Mouse (Mus musculus): ENCODE measurements around the gene Nrp2.

The Nrp2 gene

DNA sequence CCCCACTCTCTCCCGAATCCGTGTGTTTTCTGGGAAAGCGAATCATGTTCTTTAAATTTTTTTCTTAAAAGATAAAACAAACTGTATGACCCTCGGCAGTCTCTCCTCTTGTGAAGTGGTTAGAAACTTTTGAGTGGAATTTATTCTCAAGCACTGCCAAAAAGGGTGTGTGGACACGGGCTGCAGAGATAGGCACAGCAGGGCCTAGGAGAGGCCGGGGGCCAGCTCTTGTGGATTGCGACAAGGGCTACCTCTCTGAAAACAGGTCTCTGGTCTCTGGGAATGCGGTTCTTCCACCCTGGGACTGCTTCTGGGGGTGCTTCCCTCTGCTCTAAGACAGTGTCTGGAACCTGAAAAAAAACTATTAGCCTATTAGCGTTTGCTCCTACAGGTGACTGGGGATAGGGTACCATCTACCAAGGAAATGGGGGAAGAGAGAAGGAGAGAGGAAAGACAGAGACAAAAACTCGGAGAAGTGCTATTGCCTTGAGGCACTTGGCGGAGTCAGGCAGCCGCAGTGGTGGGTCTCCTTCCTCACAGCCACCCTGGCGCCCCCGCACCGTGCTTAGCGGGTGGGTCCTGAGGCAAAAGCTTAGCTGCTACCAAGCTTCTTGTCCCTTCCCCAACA lies 1.9 kb downstream of the Nrp2 start:
- no peak for DNase-seq

DNA sequence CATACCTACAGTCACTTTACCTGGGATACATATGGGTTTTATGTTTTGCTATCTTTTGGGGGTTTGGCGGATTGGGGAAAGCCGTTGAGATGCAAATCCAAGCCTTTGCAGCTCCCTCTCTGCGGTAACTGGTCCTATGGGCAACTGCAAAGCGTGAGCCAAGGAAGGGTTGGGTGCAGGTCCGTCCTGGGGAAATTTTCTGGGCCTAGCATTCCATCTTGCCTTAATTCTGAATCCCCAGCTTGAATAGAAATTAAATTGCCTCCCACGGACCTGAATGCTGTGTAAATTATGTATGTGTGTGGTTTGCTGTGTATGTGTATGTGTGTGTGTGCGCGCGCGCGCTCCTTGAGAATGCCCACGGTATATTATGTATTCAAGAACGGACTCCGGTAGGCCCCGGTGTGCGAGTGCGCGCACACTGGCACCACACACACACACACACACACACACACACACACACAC lies 2.5 kb downstream of the Nrp2 start:
- no peak for DNase-seq

DNA sequence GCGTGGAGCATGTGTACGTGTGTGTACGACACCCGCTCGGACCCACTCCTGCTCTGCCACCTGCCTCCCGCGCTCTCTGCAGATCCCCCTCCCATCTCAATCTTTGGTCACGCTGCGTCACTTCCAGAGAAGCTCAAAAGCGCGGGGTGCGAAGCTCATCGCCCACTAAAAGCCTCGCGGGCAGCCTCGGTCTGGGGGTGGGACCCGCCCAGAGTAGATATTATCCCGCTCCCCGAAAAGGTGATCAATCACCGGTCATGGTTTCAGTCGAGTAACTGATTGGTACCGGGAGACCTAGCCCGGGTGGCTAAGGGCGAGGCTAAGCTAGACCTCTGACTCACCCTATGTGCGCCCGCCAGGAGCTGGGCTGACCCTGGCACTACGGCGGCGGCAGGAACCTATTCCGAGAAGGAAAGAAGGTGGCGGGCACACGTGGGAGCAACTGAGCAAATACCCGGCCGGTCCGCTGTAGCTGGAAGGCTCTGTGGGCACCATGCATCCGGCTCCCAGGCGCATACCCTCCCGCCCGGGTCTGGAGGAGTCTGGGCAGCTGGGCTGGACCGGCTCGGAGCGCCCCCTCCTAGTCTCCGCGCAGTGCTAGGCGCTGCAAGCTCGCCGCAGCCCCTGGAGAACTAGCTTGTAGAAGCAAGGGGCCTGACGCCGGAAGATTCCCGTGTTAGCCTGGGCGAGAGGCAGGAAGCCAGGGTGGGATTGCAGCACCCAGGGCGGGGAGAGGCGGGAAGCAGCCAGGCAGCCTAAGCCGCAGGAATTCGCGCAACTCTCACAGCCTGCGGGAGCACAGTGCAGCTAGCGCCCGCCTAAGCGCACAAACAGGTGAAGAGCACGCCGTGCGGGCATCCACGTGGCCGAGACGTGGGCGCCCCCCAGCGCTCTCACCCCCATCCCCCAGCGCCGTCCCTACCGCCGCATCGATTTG lies 3.3 kb downstream of the Nrp2 start:
- DNase-seq: no peak

DNA sequence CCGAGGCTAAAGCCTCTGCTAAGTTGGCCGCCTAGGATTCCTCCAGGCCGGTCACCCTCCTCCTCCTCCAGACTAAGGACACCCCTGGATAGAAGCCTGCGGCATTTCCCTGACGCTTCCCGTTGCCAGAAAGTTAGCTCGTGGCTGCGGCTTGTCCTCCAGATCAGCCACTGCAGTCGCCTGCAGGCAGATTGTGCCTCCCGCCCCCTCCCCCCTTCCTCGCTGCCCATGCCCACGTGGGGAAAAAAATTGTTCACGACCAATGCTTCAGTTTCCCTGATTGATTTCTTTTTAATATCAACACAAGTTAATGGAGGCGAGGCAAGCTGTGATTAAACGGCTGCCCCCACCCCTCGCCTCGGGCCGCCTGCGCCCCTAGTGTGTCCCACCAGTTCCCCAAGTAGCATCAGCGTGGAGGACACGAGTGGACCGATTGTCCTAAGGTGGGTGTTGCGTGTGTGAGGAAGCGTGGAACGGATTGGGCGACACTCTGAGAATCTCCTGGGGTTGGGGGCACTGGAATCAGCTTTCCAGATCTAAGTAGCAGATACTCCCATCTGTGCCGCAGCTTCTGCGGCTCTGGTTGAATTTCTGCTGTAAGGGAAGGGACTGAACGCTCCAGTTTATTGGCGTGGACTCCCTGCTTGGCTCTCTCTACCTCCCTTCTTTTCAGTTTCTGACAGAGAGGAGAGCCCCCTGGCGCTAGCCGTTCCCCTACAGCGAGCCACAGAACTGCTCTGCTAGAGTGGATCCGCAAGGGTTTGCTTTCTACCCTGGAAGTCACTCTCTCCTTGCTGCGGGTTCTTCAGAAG lies 4.2 kb downstream of the Nrp2 start:
- DNase-seq: no peak

DNA sequence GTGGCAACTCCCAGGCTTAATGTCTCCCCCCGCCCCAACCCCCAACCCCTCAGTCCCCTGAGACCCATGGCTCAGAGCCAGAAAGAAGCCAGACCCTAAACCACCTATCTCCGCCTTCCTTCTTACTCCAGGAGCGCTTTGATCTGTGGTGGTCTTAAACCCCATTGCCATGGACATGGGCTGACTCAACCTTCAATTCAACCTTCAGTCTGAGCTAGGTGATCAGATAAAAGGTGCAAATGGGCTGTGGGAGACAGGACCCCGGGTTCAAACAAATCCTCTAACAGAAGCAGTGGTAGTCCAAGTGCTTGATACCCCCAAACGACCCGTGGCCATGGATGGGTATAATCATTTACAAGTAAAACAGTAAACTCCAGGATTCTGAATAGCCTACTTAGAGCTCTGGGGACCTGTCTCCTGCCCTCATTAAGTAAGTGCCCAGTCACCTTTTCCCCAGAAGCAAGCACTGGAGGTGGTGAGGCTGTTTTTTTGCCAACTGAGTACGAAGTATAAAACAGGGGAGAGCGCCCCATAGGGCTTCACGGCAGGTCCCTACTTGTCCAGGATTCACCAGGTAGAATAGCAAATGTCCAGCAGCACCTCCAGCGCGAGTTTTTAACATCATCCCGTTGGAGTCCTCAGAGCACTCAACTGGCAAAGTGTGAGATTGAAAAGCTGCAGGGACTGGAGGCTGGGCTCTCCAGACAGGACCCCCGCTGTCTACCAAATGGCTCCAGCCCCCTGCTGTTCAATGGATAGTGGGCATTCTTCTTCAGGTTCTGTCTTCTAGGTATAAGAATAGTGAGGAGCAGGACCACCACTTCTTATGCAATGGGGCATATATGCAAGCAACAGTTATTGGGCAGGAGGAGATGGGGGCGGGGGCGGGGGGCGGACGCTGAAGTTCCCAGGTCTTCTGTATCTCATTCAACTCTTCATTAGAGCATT lies 5.1 kb downstream of the Nrp2 start:
- no peak for DNase-seq

DNA sequence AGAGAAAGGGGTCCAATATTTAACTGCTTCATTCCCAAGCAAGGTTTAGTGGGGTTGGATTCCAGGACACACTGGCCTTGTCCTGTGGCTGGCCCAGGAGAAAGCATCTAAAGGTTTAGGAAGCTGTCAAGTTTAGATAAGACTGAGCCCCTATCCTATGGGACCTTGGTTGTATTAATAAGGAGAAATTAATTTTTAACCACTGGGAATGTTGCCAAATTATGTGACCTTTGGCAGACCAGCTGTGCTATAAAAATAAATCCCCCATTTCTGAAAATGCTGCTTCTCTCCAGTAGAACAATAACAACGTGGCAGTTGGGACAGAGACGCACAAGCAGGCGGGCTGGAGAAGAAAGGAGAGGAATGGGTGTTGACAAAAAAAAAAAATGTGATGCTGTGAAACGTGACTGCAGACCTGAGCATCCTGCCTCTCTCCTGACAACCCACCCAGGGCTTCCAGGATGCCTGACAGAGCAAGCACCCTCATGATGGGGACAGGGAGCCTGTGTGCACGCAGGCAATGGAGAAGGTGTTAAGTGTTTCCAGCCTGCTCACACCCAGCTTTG lies 6.8 kb downstream of the Nrp2 start:
- no peak for DNase-seq

DNA sequence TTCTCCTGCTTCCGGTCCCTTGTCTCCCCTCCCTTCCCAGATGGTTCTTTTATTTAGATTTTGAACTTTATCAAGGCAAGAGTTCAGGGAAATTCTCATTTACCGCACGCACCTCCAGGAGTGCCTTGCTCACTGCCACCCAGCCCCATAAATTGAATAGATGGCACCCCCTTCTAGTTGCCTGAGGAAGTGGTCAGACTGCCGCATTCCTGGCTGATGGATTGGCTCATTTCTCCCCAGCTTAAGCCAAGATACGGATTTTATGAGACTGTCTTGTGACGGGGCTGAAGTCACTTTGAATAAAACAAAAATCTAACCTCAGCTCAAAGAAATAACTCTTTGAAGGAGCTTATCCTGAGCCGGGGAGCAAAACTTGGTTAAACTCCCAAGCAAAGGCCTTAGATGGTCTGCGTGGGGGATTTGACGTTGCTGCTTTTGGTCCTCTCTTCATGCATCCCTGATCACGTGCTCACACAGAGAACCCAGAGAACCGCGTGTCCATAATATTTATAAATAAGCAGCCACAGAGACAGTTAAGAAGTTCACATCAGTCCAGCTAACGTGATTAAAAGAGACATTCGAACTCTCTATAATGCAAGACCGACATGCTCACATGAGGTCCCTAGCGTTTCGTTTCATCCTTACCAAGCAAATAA lies 10.1 kb downstream of the Nrp2 start:
- no peak for DNase-seq

DNA sequence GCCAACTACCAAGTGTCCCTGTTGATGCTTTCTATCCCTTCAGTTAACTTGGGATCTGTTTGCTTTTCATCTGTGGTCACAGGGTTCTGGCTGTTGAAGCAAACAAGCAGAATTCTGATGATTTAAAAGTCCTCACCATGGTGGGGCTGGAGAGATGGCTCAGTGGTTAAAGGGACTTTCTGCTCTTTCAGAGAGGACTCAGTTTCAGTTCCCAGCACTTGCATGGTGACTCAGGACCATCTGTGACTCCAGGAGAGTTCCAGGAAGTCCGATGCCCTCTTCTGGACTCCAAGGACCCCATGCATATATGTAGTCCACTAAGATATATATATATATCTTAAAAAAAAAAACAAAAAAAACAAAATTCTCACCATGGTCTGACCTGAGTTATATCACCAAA lies 11.9 kb downstream of the Nrp2 start:
- no peak for DNase-seq

DNA sequence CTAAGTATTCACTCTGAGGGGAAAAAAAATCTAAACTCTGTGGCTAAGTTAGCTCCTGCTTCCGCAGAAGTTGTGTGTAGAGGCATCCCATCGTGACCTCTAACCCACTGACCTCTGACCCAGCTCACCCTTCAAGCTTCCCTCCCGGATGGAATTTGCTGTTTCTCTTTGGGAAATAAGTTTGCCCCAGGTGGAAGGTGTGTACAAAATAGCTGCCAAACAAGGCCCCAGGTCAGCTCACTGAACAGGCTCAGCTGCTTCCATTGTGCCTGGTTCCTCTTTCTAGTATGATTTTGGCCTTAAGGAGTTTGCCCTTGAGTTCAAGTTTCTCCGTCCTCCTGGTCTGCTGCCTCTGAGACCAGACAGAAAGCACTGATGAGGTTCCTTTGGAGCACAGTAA lies 12.6 kb downstream of the Nrp2 start:
- no peak for DNase-seq

DNA sequence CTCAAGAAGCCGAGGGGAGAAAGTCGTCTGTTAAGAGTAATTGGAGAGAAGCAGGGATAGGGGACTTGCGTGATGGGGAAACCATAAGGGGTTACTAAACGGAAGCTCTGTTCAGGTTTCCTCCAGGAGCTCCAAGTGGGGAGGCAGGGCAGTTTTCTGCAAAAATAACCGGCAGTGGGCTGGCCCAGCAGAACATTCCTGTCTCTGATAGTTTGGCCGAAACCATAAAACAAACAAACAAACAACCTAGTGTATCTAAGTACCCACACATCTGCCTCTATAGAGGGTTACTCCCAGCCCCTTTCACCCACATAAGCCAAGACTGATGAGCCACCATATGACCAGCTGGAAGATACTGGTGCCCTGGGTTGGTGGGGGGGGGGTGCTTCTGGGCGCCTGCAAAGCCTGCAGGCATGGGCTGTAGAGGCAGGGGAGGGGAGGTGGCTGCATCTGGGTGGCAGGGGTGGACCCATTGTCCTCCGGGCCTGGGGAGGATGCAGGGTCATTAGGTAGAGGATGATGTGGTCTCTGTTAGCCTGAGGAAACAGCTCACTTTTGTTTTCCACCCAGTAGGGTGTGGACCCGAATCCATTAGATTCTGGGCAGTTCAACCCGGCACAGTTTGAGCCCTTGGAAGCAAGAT lies 13.9 kb downstream of the Nrp2 start:
- DNase-seq: no peak

DNA sequence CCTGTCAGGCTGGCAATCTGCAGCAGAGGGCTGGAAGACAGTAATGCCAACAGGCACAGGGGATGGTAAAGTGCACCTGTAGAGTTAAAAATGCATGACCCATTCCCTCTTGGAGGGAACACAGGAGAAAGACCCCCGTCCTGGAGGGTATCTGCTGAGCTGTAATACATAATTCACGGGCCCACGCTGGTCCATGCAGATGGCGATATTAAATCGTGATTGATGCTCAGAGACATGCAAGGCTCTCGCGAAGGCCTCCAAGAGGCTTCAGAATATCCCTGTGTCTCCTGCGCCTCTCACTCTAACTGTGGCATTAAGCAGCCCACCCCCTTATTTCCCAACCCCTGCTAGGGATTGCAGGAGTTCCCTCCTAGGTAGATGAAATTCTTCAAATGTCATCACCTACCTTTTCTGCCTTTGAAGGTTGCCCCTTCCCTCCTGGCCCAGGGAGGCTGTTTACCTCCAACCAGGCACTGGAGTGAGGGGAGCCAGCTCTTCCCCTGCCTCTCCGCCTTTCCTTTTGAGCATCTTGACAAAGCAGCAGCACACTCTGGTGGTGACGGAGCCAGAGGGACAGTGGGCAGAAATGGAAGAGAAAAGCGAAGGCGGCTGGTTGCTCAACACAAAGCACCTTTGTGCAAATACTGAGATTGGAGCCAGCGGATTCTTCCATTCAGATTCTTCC lies 14.6 kb downstream of the Nrp2 start:
- no peak for DNase-seq

DNA sequence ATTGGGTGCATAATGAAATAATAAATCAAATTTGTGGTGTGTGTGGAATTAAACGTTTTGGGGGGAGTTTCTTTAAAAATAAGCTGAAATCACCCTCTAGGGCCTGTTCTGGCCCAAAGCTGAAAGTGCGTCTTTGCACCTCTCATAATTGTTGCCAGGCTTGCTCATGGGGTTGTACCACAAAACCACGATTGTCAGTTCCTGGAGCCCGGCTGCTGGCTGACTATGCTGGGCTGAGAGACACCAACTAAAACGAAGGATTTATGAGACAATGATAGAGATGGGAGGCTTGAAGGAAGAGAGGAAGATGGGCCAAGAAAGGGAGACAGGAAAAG lies 15.1 kb downstream of the Nrp2 start:
- no peak for DNase-seq

DNA sequence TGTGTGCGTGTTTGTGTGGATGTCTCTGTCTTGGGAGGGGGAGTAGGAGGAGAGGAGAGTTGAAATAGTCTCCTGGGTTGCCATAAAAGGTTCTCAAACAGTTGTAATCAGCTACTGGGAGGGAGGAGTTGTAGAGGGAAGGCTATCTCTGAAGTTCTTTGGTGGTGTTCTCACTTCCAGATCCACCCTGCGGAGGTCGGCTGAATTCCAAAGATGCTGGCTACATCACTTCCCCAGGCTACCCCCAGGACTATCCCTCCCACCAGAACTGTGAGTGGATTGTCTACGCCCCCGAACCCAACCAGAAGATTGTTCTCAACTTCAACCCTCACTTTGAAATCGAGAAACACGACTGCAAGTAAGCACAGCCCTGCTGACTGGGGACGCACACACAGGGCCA lies 15.7 kb downstream of the Nrp2 start:
- DNase-seq: no peak

DNA sequence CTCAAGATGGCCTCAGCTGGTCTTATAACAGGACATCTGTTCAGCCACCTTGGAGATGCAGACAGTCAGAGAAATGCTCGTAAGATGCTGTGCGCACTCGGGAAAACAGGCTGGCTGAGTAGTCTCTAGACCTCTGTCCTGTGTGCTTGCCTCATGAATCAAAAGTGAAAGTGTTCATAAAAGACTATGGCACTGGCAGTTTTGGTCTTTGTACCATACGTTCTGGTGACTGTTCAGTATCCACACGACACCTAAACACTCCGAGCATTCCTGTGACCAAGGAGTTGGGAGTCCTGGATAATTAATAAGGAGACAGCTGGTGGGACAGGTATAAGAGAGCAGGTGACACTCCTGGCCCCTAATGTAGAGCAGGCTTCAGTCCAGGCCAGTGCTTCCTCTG lies 16.7 kb downstream of the Nrp2 start:
- no peak for DNase-seq

DNA sequence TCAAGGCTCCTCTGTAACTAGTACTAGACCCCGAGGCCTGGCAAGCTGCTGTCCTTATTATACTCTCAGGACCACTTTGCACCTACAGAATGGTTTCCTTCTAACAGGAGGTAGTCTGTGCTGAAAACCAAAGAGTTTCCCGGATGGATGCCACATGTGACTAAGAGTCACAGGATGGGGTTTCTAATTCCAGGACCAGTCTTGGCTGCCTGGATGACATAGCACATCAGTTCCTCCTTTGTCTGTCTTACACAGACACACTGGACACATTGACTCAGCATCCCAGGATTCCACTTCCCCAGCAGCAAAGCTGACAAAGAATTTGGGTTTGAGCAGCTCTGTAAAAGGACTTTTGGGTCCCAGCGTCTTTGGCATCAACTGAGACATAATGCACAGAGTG lies 17.1 kb downstream of the Nrp2 start:
- DNase-seq: no peak

DNA sequence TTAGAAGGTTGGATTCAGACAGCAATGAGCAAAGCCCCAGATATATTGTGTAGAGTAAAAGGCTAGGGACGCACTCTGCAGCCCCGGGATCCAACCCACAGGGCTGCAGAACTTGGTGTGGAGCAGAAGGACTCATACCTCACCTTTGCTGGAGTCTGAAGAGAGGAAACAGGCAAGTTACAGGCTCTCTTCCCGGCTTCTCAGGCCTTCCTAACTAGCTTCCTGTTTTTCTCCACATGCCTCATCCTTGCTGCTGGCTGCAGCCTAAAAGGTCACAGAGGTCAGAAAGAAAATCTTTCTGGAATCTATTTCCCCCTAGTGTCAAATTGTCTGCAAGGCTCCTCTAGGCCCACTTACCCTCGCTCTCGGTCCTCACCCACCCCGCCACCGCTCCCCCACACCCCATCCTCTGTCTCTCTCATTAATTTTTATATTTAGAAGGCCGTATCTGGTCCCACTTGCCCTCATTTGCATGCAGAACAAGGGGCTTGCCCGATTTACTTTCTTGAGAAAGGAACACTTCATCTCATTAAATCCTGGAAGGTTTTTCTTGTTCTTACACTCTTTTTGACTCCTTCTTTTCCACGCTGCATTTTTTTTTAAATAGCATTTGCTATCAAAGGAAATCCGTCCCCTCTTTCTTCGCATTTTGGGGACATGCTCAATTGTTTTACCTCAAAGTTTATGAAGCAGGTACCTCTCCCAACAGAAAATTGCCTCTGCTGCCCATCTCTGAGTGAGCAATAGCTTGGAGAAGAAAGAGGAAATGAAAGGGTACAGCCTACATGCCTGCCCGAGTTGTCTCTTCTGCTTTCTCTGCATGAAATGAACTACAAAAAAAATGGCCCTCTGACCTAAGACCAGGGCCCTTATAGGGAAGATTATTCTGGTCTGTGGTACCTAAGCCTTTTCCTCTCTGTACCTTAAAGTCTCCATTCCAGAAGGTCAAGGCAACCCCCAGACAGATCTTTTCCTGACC lies 17.9 kb downstream of the Nrp2 start:
- no peak for DNase-seq

DNA sequence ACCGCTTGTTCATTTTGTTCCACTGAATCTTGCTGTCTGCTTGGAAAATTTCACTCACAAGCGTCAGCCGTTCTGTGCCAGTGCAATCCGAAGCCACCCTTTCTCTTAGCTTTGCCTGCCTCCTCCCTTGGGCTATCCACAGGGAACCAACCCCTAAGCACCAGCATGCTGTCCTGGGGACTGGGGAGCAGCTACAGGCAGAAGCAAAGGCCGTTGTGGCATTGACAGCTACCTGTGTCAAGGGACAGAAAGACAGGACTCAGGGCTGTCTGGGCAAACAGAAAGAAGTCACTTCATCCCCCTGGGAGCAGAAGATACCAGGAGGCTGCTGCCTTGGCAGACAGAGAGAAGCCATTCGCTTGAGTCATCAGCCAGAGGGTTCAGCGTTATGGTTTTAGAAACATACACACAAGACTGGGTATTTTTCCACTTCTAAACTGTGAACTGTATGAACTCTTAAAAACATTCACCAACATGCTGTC lies 18.7 kb downstream of the Nrp2 start:
- no peak for DNase-seq

DNA sequence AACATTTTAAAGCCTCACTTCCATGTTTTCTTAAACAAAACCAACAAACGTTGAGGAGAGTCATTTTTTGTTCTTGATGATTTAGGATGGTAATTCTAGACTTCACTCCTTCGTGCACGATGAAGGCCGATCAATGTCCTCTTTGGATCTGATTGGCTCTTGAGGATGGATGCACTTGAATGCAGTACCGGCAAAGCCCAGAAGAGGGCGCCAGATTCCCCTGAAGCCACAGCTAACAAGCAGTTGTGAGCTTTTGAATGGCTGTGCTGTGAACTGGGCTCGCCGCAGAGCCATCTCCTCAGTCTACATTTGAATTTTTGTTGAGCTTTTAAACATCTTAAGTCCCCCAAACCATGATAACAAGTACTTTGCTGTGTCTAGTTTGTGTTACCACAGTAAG lies 19.4 kb downstream of the Nrp2 start:
- no peak for DNase-seq

DNA sequence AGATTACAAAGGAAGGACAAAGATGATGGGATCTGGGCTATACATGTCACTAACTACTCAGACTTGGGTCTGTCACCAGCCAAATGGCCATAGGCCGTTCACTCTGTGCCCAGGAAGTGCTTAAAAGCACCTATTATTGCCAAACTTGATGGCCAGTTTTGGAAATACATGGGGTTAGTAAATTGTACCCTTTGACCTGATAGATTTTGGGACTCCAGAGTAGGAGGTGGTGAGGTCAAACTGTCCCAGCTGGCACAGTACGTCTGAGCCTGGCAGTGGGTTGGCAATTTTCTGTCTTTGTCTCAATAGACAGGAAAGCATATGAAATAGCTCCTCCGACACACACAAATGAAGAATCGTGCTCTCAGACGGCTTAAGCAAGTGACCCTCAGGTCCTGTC lies 20.8 kb downstream of the Nrp2 start:
- no peak for DNase-seq
